ENCODE assay signal across 16 mouse cellular contexts in the genomic region with DNA sequence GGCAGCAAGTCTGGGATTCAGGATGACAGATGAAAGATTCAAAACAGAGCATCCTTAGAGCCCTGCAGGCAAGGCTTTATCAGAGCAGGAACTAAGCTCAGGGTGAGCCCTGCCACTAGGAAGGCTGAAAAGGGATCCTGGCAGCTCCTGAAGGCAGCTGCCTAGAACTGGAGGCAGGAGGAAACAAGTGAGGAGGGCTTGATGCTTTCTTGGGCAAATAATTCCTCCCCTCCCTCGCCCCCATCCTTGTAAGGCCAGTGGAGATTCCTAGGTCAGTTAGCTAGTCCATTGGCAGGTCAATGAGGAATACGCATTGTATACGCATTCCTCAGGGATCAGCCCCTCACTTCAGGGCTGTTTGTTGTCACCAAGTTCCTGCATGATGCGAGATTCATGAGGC. TPM values are rescaled to one million over a fixed set of nuclear protein-coding genes. Genes with fewer than 3 reads are reported as not detected.
"Had no signal": no experiment of that assay in that cellular context is flagged by ENCODE, and none has a peak within 500 bp of the region (broad histone marks: within the 10 kb centered on the region; RNA-seq: fewer than 3 reads in every experiment).

No protein-coding gene starts in this region.

- H3K9me3 ChIP-seq: limb, embryonic 13.5 days; neural tube, embryonic 12.5 days; stomach, embryonic 15.5 days had no signal

- H3K36me3 ChIP-seq: limb, embryonic 13.5 days; neural tube, embryonic 12.5 days; stomach, embryonic 15.5 days had no signal

- H3K27ac ChIP-seq: limb, embryonic 13.5 days; liver, embryonic 14.5 days; neural tube, embryonic 12.5 days; stomach, embryonic 15.5 days had no signal

- H3K4me2 ChIP-seq: limb, embryonic 13.5 days; neural tube, embryonic 12.5 days; stomach, embryonic 15.5 days had no signal

- H3K27me3 ChIP-seq: limb, embryonic 13.5 days; neural tube, embryonic 12.5 days; stomach, embryonic 15.5 days had no signal

- H3K4me3 ChIP-seq: limb, embryonic 13.5 days; neural tube, embryonic 12.5 days; stomach, embryonic 15.5 days had no signal

- DNase-seq: kidney, postnatal 14 days; left cerebral cortex, postnatal 4 days; lung, adult 18-20 months; midbrain, embryonic 14.5 days; right cerebral cortex, postnatal 14 days; thymus, adult 2 months; thymus, postnatal 25 days had no signal

- H3K9ac ChIP-seq: limb, embryonic 13.5 days; liver, embryonic 14.5 days; neural tube, embryonic 12.5 days; stomach, embryonic 15.5 days had no signal

RNA-seq across cellular contexts. Expression of a gene that starts 54.1 kb away (rescaled TPM):
- total RNA-seq: liver, adult 2 months; monocyte, adult 5-6 weeks had no signal
- polyA plus RNA-seq: large intestine, adult 2 months; limb, embryonic 13.5 days; liver, adult 2 months; liver, embryonic 14.5 days; spleen, adult 2 months; stomach, embryonic 15.5 days; urinary bladder, adult 2 months had no signal
